Mouse (Mus musculus): ENCODE measurements around the gene Sf3b6.
"Not testable (repeated sequence)": the region's sequence is repeated elsewhere in the genome, so short reads cannot be mapped to it uniquely, and the experiment has no call there.

The Sf3b6 gene

DNA sequence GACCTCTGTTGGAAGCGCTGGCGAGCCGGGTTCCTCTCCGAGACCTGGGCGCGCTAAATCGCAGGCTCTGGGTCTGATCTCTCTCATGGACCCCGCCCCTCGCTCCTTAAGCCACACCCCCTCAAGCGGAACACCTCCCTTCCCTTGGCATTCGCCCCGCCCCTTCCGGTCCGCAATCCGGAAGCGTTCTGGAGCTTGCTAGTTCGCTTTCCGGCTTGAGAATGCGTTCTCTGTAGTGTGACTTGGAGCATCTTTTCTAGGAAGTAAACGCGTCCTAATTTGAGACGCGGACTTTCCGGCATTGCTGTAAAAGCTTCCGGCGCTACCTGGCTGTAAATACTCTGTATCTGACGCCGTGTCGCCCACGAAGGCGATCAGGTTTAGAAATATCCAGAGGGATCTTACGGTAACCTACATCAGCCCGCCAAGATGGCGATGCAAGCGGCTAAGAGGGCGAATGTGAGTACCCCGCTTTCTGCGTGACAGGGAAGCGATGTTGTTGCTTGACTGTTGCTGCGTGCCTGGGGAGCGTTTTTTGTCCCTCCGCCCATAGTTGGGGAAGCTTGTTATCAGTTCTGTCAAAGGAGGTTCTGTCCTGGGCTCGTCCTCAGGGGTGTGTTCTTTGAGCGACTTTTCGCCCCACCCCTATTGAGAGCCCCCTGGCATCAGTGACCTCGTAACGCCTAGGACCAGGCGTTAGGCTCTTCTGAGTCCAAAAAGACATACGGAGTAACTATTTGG is at the start of gene Sf3b6:
Gene Sf3b6 (plus strand): TSS at position 184 of the 741 bp plus-strand sequence.
- peak; percentile 97 for DNase-seq (ENCODE audit: low spot score in 2 of 2)

- peak; percentile 99 to 100 for DNase-seq (ENCODE audit: low spot score in 2 of 2)
Measured at GRCm38 (mm10) chr12:4768492-4769332, 48.6 kb upstream of the Sf3b6 start, which contains the start of the genes Pfn4 and Fam228b. Pfn4 (plus strand) TSS chr12:4769022. Fam228b (minus strand) TSS chr12:4769267.

- no peak for DNase-seq (ENCODE audit: low spot score in 2 of 2)
Measured at GRCm38 (mm10) chr12:4769333-4769723, 48.0 kb upstream of the Sf3b6 start.

GRCm38 (mm10) chr12:4774895-4775587 is 42.3 kb upstream of the Sf3b6 start:
- no peak for DNase-seq (ENCODE audit: low spot score in 2 of 2)

GRCm38 (mm10) chr12:4775588-4775949 is 41.8 kb upstream of the Sf3b6 start:
- no peak for DNase-seq (ENCODE audit: low spot score in 2 of 2)

GRCm38 (mm10) chr12:4777734-4778133 is 39.6 kb upstream of the Sf3b6 start:
- DNase-seq (ENCODE audit: low spot score in 2 of 2), result no peak

- no peak for DNase-seq (ENCODE audit: low spot score in 2 of 2)
Measured at GRCm38 (mm10) chr12:4780245-4780644, 37.1 kb upstream of the Sf3b6 start.

GRCm38 (mm10) chr12:4781270-4781669 is 36.1 kb upstream of the Sf3b6 start:
- no peak for DNase-seq (ENCODE audit: low spot score in 2 of 2)

DNA sequence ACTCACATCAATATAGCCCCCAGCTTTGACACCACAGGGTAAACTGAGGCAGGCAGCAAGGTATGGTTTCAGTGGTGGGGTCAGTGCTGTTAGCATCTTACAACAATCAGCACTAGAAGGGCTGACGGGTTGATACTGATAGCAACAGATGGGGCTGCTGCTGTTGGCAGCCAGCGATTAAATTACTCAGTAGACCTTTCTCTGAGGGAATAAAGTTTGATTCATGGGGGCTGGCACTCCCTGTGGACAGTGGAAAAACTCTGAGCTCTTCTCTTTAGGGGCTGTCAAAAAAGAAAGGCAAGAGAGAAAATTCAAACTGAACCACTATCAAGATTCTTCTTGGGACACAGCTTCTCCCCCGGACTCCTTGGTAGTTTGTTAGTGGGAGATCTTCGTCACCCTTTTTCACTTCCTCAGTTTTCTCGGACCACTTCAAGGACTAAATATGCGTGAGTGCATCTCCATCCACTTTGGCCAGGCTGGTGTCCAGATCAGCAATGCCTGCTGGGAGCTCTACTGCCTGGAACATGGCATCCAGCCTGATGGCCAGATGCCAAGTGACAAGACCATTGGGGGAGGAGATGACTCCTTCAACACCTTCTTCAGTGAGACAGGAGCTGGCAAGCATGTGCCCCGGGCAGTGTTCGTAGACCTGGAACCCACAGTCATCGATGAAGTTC is 35.5 kb upstream of the Sf3b6 start:
- DNase-seq (ENCODE audit: low spot score in 2 of 2), result not testable (repeated sequence)

DNA sequence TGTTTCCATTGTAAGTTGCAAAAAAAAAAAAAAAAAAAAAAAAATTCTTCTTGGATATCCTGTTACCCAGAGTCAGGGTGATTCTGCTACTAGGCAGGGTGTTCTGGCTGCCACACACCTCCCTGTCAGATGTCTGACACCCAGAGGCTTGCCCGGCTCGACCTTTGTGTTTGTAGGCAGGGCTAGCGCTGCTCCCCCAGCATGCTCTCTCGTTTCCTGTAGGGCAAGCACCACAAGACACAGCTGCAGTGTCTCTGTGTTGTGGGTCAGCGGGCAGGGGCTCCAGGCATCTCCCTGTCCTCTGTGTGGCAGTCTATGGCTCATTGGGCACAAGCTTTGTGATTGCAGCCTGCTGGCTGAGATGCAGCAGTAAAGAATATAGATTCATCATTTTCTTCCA is 33.7 kb upstream of the Sf3b6 start:
- no peak for DNase-seq (ENCODE audit: low spot score in 2 of 2)

DNA sequence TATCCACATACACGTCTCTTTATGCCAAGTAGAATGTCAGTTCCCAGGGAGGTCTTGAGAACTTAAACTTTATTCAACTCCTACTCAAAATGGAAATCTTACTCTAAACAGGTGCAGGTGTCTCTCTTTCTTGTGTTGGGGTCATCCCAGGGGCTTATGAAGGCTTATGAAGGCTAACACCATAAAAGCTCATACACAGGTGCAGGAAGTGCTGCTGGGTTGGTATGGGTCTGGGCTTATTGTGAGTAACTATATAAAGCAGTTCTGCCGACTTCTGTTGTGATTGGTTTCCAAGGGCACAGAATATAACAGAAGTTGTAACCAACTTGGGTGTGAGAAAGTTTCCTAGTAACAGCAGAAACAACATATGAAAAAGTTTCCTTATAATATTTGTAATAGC is 32.9 kb upstream of the Sf3b6 start:
- DNase-seq (ENCODE audit: low spot score in 2 of 2), result no peak

DNA sequence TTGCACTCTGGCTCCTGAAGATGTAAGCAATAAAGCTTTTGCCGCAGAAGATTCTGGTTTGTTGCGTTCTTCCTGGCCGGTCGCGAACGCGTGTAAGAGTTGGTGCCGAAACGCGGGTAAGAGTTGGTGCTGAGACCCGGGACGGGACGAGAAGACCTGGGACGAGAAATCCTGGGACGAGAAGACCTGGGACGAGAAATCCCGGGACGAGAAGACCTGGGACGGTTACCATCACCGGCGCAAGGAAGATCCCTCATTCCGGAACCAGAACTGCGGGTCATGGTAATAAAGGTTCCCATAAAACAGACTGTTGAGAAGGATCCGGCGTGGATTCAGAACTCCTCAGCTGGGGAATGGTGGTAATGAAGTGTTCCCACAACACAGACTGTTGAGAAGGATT is 29.2 kb upstream of the Sf3b6 start:
- not testable (repeated sequence) for DNase-seq (ENCODE audit: low spot score in 2 of 2)

DNA sequence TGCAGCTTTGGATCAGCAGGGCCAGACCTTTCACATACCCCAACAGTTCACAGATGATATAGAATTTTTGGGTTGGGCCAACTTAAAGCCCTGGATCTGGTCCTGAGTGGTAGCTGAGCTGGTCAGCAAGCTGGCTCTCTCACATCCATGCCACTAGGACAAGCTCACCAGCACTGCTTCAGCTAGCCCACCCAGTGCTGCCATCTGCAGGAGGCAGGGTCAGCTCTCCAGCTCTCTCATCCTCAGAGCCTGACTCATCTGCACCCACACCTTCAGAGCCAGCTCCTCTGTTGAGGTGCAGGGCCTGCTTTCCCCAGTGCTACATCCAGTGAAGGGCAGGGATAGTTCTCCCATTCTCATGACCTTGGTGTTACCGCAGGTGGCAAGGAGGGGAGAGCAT is 23.6 kb upstream of the Sf3b6 start:
- DNase-seq (ENCODE audit: low spot score in 2 of 2), result peak; percentile 17 to 35

DNA sequence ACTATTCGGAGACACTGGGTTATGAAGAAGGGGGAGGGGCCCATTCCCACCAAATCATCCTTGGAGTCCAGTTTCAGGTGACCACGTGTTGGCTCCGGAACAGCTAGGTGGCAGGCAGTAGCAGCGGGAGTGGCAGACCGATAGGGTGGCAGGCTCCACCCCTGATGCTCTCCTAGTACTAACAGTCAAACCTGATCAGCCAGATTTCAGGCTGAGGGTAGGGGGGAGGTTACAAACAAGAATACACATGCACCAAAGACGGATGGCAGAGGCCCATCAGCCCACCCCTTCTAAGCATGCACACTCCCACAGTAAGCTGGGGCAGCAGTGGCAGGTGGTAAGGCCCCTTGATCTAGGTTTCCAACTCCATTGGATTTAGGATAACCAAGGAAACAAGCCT is 19.9 kb upstream of the Sf3b6 start:
- DNase-seq (ENCODE audit: low spot score in 2 of 2), result not testable (repeated sequence)

GRCm38 (mm10) chr12:4811036-4811435 is 6.3 kb upstream of the Sf3b6 start:
- no peak for DNase-seq (ENCODE audit: low spot score in 2 of 2)

DNA sequence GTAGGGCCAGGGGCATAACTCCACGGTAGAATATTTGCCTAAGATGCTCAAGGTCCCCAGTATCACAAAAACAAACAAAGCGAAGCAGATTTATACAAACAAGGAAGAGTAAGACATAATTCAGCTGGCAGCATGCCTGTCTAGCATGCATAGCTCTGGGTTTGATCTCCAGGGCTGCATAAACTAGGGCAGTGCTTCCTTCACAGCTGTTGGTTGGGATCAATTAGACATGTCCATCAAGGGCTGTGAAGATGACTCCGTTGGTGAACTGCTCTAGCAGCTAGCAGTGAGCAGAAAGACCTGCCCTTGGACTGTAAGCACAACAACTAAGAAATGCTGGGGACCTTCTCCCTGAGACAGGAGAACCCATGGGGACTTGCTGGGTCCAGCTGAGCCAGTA is 5.6 kb upstream of the Sf3b6 start:
- DNase-seq (ENCODE audit: low spot score in 2 of 2), result no peak

- no peak for DNase-seq (ENCODE audit: low spot score in 2 of 2)
Measured at GRCm38 (mm10) chr12:4813636-4814035, 3.7 kb upstream of the Sf3b6 start.

DNA sequence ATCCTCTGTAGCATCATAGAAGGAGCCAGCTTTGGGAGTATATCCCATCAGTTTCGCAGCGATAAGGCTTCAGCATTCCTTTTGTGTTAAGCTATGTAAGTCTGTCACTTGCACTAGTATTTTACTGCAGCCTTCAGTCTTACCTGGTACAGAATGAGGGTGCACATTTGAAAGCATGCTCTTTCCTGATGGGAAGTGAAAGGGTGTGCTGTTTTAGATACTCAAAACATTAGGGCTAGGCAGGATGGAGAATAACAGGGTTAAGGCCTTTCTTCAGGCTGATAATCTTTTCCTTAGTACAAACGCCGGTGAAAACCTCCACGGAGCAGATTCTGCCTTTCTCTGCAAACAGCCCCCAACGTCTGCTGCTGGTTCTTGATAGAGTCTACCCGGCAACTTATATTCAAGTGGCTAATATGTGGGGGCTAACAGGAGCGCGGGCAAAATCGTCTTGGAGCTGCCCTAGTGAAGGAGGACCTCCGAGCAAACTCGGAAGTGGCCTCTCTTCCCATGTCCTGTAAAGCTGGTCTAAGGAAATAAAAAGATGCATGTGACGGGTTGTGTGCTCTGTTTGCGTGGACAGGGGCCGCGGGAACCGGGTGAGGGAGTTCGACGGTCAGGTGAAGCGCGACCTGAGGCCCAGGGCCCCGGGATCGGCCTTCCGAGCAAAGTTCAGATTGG is 524 bp upstream of the Sf3b6 start:
- DNase-seq (ENCODE audit: low spot score in 2 of 2), result no peak

DNA sequence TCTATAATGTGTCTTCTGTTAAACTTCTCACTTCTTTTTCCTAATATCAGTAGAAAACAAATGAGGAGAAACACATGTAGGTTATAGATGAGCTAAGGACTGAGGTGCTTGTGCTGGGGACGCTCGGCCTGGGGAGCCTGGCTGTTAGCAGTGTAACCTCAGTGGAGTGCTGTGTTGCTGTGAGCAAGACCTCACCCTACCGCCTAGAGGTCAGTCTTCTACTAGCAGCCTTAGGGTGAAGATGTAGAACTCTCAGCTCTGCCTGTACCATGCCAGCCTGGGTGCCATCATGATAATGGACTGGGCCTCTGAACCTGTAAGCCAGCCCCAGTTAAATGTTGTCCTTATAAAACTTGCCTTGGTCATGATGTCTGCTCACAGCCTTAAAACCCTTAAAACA is 9.9 kb downstream of the Sf3b6 start:
- DNase-seq (ENCODE audit: low spot score in 2 of 2), result no peak

DNA sequence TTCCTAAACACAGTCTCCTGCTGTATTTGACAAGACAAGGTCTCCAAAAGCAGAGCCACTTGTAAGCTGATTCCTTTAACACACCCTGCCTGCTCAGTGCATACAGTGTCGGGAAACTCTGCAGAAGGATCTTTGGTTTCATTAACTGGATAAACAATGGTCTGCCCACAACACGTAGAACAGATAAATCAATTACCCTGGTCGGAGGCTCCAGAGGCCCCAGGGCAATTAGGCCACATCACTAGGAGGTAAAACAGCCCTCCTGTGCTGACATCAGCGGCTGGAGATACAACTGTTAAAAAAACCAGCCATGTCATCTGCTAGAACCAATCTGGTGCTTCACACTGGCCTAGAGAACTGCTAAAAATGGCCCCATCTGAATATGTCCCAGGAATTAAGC is 19.6 kb downstream of the Sf3b6 start:
- no peak for DNase-seq (ENCODE audit: low spot score in 2 of 2)

- no peak for DNase-seq (ENCODE audit: low spot score in 2 of 2)
Measured at GRCm38 (mm10) chr12:4840010-4840409, 22.7 kb downstream of the Sf3b6 start.

Data from right cerebral cortex, adult 2 months (tissue).